Mouse (Mus musculus) intestine, postnatal 0 days (tissue): Measurements from ENCODE around the gene Nap1l4. TPM values are rescaled to one million over a fixed set of nuclear protein-coding genes. Genes with fewer than 3 reads are reported as not detected.

ENCODE experiments used
- ATAC-seq: fragments of 200-750 bp; cut with Nextera tagmentation; 2 replicates; pipeline ENCODE4 v1.8.0; 2017; ENCODE audit warnings: mild to moderate bottlenecking, moderate TSS enrichment, moderate library complexity
- H3K27ac ChIP-seq: fragments of 300-500 bp; sonication (generic); 2 replicates; pipeline ENCODE4 v1.5.1; 2014; ENCODE audit warnings: mild to moderate bottlenecking, low read depth, low read length, moderate library complexity
- H3K27me3 ChIP-seq: fragments of 300-500 bp; sonication (generic); replicated peaks from 2 replicates; pipeline ENCODE4 v1.6.1; 2014; ENCODE audit warnings: low read length, mixed read lengths; ENCODE audit not compliant: control insufficient read depth, insufficient read depth
- H3K36me3 ChIP-seq: fragments of 300-500 bp; sonication (generic); 2 replicates; pipeline ENCODE4 v1.6.1; 2014; ENCODE audit warnings: mild to moderate bottlenecking, moderate library complexity; ENCODE audit not compliant: control insufficient read depth, insufficient read depth
- H3K4me1 ChIP-seq: fragments of 300-500 bp; sonication (generic); replicated peaks from 2 replicates; pipeline ENCODE4 v1.6.1; 2014; ENCODE audit warnings: antibody characterized with exemption, low read length, mixed read lengths; ENCODE audit not compliant: control insufficient read depth, insufficient read depth
- H3K4me2 ChIP-seq: fragments of 300-500 bp; sonication (generic); replicated peaks from 2 replicates; pipeline ENCODE4 v1.6.1; 2014; ENCODE audit warnings: low read depth, mild to moderate bottlenecking, moderate library complexity
- H3K4me3 ChIP-seq: fragments of 300-500 bp; sonication (generic); 2 replicates; pipeline ENCODE4 v1.5.1; 2014; ENCODE audit warnings: low read depth, low read length
- H3K9ac ChIP-seq: fragments of 300-500 bp; sonication (generic); 2 replicates; pipeline ENCODE4 v1.6.1; 2014; ENCODE audit warnings: mild to moderate bottlenecking, low read depth, low read length
- H3K9me3 ChIP-seq: fragments of 300-500 bp; sonication (generic); 2 replicates; pipeline ENCODE4 v1.6.1; 2016; ENCODE audit warnings: mixed run types; ENCODE audit not compliant: control insufficient read depth
- CTCF ChIP-seq: sonication (generic); IDR thresholded peaks from 2 replicates; pipeline ENCODE4 v1.5.1; 2016; ENCODE audit warnings: low read depth, mild to moderate bottlenecking, control low read depth, antibody characterized with exemption, moderate library complexity
- WGBS: fragments of 180-500 bp; shearing (Covaris S2); extraction: QIAGEN DNeasy Blood & Tissue Kit; methylation state at CpG from one replicate; pipeline ENCODE4 v1.1.7; 2014; 5-methylcytosine and 5-hydroxymethylcytosine counted together
- polyA plus RNA-seq: library from polyadenylated mRNA; unstranded; fragments of >200 nt; fragmentation: Nextera tagmentation; extraction: Ambion mirVana; gene quantifications from 2 replicates; pipeline ENCODE4 v1.2.1, GENCODE M21; 2015

Gene Nap1l4
- polyA plus RNA-seq, 1 experiment from 2014 or later = 79.9 TPM

DNA sequence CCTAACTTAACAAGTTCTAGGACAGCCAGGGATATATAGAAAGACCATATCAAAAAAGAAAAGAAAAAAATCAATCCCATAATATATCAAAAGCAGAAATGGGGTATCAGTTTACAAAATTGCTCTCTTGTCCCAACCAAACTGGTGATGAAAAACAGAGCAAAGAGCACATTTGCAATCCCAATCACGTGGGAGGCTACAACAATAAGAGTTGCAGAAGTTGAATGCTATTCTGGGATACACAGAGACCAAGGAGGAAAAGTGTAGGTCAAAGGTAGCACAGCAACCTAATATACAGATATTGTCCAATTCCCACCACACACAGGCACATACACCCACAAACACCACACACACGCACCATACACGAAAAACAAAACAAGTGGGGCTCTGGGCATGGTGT, 12.7 kb downstream of the Nap1l4 start:
- WGBS = 86% methylated on average over 3 of the region's 3 CpGs
- Histone ChIP-seq H3K9ac (no peak overlapping the region), H3K27ac (no peak overlapping the region), H3K36me3 (peaks cover 77% of the 10 kb centered on the region), H3K4me1 (no peaks in the 10 kb centered on the region), H3K4me3 (no peak overlapping the region), H3K27me3 (no peaks in the 10 kb centered on the region), H3K9me3 (no peaks in the 10 kb centered on the region), H3K4me2 (no peak overlapping the region)
- ATAC-seq = no peak
- TF ChIP-seq CTCF = no peak

DNA sequence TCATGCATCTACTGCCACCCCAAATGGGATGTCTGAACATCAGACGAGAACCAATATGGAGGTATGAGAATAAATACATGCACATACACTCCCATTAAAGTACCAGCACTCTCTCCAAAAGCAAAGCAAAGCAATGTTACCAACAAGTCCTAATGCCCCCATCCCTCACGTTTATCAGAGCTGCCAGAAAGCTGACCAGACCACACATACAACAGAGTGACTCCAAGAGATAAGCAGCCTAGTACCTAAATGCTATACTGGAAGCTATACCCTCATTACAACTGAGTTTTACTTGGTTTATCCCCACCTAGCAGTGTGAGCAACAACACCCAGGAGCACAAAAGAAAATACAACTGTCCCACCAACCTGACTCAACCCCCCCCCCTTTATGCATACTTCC, 15.6 kb downstream of the Nap1l4 start:
- no peak for TF ChIP-seq CTCF
- H3K4me1 ChIP-seq = no peaks in the 10 kb centered on the region
- no peak overlapping the region for H3K9ac ChIP-seq
- H3K4me3 ChIP-seq = no peak overlapping the region
- H3K27ac ChIP-seq = no peak overlapping the region
- H3K36me3 ChIP-seq = peaks cover 92% of the 10 kb centered on the region
- H3K9me3 ChIP-seq = no peaks in the 10 kb centered on the region
- no peak for ATAC-seq
- no peak overlapping the region for H3K4me2 ChIP-seq
- WGBS = 81% methylated on average over 2 of the region's 2 CpGs
- no peaks in the 10 kb centered on the region for H3K27me3 ChIP-seq

DNA sequence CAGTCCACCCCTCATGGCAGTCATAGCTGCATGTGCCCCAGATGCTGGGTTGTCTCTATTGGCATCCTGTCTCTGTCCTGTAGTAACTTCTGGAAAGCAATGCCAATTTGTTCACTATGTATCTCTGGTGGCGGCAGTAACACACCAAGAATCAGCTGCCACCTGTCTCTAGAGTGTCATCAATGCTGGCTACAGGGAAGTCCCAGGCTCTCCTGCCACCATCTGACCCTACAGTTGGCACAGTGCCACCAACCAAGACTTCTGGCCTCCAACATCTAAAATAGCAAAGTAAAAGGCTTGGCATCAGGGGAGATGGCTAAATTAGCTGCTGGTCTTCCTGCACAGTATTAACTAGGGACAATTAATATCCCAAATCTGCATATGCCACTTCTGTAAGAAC, 16.5 kb downstream of the Nap1l4 start:
- H3K4me1 ChIP-seq = no peaks in the 10 kb centered on the region
- no peak for TF ChIP-seq CTCF
- no peaks in the 10 kb centered on the region for H3K27me3 ChIP-seq
- no peak overlapping the region for H3K9ac ChIP-seq
- ATAC-seq = no peak
- H3K36me3 ChIP-seq = peaks cover 92% of the 10 kb centered on the region
- no peaks in the 10 kb centered on the region for H3K9me3 ChIP-seq
- 79% methylated on average over 1 of the region's 1 CpGs for WGBS
- H3K4me2 ChIP-seq = no peak overlapping the region
- H3K27ac ChIP-seq = no peak overlapping the region
- H3K4me3 ChIP-seq = no peak overlapping the region

GRCm38 (mm10) chr7:143519333-143519732, 29.6 kb downstream of the Nap1l4 start:
- Histone ChIP-seq H3K4me1 (no peaks in the 10 kb centered on the region), H3K4me3 (no peak overlapping the region), H3K27ac (no peak overlapping the region), H3K36me3 (peaks cover 97% of the 10 kb centered on the region), H3K27me3 (no peaks in the 10 kb centered on the region), H3K4me2 (no peak overlapping the region), H3K9me3 (no peaks in the 10 kb centered on the region), H3K9ac (no peak overlapping the region)
- TF ChIP-seq CTCF = no peak
- ATAC-seq = no peak
- WGBS = 63% methylated on average over 4 of the region's 4 CpGs

- Histone ChIP-seq H3K4me1 (no peaks in the 10 kb centered on the region), H3K27ac (no peak overlapping the region; the same call in 1 of the 2 replicates), H3K9me3 (no peaks in the 10 kb centered on the region), H3K4me2 (no peak overlapping the region), H3K36me3 (peaks cover 67% of the 10 kb centered on the region), H3K4me3 (no peak overlapping the region), H3K9ac (no peak overlapping the region), H3K27me3 (no peaks in the 10 kb centered on the region)
- WGBS = 93% methylated on average over 4 of the region's 4 CpGs
- ATAC-seq = no peak
- no peak for TF ChIP-seq CTCF
Measured at GRCm38 (mm10) chr7:143514416-143514768, 34.5 kb downstream of the Nap1l4 start.

GRCm38 (mm10) chr7:143513763-143514415, 35.0 kb downstream of the Nap1l4 start:
- no peaks in the 10 kb centered on the region for H3K4me1 ChIP-seq
- no peak overlapping the region for H3K4me2 ChIP-seq
- ATAC-seq = no peak
- H3K27me3 ChIP-seq = no peaks in the 10 kb centered on the region
- no peaks in the 10 kb centered on the region for H3K9me3 ChIP-seq
- WGBS = 88% methylated on average over 10 of the region's 10 CpGs
- no peak for TF ChIP-seq CTCF
- H3K27ac ChIP-seq = no peak overlapping the region; the same call in 1 of the 2 replicates
- peaks cover 62% of the 10 kb centered on the region for H3K36me3 ChIP-seq
- no peak overlapping the region for H3K4me3 ChIP-seq
- no peak overlapping the region for H3K9ac ChIP-seq

DNA sequence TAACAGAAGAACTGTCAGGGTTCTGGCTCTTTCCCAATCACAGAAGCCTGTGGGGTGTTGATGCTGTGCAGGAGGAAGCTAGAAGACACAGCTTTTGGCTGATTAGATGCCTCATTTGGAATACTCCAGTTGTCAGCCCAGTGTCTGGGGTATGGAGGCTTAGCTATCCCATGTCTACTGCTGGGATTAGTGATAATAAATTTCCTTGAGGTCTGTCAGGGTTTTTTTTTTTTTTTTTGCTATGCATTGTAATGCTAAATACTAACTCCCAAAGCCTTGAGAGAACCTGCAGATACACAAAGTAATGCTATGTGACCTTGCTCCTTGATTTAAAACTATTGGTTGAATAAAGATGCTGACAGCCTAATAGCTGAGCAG, 37.6 kb downstream of the Nap1l4 start:
- Histone ChIP-seq H3K9me3 (no peaks in the 10 kb centered on the region), H3K27me3 (no peaks in the 10 kb centered on the region), H3K9ac (no peak overlapping the region), H3K4me3 (no peak overlapping the region), H3K27ac (no peak overlapping the region), H3K4me2 (no peak overlapping the region), H3K36me3 (peaks cover 37% of the 10 kb centered on the region), H3K4me1 (no peaks in the 10 kb centered on the region)
- TF ChIP-seq CTCF = no peak
- no peak for ATAC-seq
